Mouse (Mus musculus) embryo, embryonic 10 days (tissue): ENCODE measurements around the gene Hand2.
A peak's percentile ranks its signal among the peaks of the same experiment; 100 is the strongest.

Experiments
- DNase-seq: peaks from one replicate; pipeline ENCODE4 v3.0.0-alpha.2; 2015; ENCODE audit warnings: low spot score

Gene Hand2

DNA sequence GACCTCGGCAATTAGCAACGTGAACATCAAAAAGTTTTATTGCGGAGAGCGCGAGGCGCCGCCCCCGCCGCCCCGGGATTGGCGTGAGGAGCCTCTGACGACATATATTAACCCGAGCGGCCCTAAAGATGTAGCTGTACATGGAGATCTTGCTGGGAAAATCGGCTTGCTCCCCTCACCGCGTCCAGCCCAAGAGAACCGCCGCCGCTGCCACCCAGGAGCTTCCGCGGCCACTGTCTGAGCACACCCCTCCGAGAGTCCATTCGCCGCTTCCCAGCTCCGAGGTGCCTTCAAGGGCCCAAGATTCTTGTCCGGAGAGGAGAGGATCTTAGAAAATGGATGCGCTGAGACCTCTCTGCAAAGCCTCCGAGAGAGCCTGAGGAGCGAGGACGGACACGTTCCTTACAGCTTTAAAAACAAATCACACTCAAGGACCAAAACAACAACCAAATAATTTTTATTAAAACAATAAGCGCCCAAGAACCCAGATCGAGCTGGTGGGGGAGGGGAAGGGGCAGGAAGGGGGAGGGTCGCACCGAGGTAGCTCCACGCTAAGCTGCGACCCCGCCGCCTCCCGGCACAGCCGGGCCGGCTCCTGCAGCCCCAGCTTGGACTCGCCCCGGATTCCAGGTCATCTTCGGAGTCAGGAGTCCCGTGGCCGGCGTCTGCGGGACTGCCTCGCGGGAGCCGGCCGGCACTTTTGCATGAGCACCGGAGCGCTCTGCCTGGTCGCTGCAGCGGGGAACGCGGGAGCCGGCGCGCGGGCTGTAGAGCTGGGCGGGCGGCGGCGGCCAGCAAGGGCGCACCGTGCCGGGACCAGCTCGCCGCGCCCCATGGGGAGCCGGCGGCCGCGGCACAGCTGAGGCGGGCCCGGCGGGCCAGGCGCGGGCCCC lies at the start of gene Hand2:
Gene Hand2 (plus strand): TSS at position 133 of the 893 bp plus-strand sequence.
- peak; percentile 71 for DNase-seq

DNA sequence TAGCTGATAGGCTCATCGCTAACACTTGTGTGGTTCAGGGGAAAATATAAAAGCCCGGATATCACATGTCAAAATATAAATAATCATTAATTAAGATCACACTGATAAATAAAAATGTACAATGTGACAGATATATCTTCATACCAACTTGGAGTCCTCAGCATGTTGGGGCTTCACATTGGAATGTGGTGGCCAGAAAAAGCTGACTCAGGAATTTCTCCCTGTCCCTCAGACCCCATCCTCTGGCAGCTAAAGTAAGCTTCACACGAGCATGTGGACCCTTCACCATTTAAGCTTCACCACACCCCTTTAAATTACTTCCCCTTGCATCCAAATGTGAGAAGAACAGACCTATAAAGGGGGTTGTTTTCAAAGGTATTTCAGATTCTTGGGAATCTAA lies 47.7 kb upstream of the Hand2 start:
- DNase-seq: no peak

DNA sequence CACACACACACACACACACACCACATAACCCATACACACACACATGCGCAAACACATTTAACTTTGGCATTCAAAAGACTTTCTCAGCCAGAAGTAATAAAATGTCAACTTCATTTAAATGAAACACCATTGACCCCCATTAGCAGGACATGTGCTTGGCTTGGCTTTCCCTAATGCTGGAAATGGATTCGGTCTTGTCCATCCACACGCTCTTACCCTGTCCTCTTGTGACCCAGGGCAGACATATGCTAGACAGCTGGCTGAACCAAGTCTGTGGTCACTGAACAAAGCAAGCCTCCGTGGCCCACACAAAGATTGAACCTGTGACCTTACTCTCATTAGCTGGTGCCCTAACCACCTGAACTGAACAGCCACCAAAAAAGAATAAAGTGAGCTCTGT lies 27.3 kb upstream of the Hand2 start:
- DNase-seq: peak; percentile 43

- DNase-seq: no peak
Measured at GRCm38 (mm10) chr8:57303513-57303912, 17.3 kb upstream of the Hand2 start.

DNA sequence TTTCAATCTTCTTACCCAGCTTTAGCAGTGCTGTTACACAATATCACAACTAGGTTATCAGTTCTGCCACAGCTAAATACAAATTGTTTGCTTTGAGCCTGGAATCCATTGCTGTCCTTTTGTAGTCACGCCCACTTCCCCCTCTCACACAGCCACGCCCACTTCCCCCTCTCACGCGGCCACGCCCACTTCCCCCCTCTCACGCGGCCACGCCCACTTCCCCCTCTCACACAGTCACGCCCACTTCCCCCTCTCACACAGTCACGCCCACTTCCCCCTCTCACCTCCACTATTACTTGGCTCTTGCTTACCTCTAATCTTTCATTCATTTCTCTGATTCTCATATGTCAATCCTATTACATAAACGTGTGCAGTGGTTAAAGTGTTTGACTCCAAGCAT lies 15.8 kb upstream of the Hand2 start:
- DNase-seq: no peak

DNA sequence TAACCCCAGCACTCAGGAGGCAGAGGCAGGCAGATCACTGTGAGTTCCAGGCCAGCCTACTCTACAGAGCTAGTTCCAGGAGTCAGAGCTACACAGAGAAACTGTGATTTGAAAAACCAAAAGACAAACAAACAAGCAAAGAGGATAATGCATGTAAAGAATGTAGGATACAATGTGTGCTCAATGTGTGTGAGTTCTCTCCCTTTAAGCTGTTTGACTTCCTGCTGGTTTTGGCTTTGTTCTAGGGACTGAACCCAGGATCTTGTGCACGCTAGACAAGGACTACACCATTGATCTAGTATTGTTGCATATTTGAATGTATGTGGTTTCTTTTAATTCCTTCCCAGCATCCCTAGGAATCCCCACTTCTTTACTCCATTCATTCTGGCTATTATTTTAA lies 14.3 kb upstream of the Hand2 start:
- no peak for DNase-seq

DNA sequence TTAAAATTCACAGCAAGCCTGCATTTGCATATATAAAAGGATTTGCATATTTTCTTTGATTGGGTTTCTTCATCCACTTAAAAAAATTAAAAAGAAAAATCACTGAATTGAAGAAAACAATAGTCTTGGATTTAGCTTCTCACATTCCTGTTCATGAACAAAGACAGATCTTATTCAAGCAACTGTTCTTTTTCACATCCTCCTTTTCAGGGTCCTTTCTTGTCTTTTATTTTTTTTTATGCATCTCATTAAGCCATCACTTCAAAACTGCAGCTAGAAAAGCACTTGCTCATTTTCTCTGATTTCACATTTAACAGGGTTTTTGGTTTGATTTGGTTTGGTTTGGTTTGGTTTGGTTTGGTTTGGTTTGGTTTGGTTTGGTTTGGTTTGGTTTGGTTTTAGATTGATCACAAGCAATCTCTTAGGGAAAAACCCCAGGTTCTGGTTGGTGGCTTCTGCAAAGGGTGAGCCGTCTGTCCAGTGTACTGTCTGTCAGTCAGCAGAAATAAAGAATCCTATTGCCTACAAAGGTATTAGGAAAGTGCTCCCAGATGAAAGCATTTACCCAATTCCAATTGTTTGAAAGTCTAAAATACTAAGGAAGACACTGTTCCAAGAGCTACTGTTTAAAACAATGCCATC lies 10.8 kb upstream of the Hand2 start:
- no peak for DNase-seq

DNA sequence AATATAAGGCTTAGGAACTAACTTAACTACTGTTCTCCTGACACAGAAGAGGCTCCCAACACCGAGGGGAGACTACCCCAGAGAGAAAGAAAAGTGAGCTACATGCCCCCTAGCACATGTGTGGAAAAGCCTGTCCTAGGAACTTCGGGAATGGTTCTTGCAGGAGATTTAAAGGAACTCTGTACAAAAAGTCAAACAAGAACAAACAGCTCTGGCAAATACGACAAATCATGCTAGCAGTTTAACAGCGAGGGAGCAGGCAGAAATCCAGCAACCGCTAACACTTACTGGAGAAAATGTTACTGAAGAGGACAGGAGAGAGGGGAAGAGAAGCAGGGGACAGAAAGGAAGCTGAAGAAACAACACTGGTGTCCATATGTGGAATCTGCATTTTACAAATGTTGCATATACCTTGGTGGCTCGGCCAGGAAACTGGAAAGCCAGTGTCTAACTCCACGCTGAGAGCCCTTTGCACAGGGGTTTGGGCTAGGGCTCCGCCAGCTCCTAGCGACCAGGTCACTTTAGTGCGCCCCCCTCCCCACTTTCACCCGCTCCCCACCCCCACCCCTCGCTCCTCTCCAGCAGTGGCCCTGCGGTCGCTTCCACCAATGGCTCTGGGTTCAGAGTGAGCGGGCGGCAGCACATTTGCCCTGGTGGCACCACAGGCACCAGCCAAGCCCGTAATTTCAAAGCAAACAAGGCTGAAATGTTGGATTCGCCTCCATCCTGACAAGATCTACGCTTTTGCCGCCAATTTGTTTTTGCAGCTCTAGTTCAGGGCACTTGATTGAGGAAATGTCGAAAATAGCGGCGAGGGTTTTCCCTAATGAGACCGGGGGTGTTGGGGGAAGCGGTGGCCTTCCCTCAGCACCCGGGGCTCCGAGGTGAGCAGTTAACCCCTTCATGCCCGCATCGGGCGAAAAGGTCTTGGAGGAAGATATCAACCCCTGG lies 8.5 kb upstream of the Hand2 start:
- DNase-seq: peak; percentile 65

- no peak for DNase-seq
Measured at GRCm38 (mm10) chr8:57313583-57313982, 7.2 kb upstream of the Hand2 start.

DNA sequence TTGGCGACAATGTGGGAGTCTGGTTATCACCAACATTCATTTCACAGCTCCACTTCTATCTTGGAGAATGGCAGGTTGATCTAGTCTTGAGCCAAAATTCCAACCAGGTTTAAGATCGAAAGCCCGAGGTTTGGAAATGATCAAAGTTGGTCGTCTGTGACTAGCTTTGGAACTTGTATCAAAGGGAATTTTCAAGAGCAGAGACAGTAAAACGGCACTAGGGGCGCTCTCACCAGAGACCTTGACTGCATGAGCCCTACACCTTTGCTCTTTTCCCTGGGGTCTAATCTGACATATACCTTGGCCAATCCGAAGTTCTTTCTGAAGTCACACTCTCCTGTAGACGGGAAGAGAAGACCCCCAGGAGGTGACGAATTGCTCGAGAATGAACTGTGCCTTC lies 6.6 kb upstream of the Hand2 start:
- DNase-seq: peak; percentile 77

DNA sequence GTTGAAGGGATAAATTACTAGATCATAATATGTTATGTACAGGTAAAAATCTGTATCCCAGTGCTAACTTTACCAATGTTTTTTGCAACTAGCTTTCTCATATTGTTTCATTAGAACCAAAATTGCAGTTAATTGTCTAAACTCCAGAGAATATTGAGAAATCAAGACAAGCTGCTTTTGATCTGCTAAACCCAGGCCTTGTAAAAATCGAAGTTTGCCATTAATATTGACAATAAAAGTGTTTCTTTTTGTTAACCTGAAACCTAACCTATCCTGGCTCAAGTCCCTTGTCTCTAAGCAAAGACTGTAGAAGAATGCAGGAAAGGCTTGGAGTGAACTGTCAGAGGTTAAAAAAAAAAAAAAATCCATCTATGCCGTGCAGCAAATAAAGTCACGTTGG lies 5.3 kb upstream of the Hand2 start:
- no peak for DNase-seq

- DNase-seq: no peak
Measured at GRCm38 (mm10) chr8:57317107-57317506, 3.7 kb upstream of the Hand2 start.

DNA sequence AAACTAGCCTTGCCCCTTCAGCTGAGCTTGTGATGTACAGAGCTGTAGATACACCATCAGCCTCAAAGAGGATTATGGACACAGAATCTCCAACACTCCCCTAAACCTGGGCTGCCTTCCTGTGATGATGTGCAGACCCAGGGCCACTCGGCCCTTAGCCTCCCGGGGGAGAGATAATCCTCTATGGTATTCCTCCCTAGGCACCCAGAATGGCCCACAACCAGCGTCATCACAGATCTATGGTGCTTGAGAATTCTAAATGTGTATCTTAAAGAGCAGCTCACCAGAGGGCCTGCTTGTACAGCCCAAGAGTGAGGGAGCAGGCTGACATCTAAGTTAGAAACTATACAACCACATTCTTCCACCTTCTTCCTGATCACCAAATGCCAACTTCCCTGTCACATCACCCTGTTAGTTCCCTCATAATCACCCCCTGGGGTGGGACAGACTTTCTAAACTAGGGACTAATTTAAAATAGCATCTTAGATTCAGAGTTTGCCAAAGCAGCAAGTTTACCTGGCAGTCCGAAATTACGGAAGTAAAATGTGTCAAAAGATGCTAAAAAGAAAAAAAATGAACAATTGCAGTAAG lies 2.8 kb upstream of the Hand2 start:
- no peak for DNase-seq

- DNase-seq: peak; percentile 40
Measured at GRCm38 (mm10) chr8:57319092-57319980, 1.4 kb upstream of the Hand2 start.

DNA sequence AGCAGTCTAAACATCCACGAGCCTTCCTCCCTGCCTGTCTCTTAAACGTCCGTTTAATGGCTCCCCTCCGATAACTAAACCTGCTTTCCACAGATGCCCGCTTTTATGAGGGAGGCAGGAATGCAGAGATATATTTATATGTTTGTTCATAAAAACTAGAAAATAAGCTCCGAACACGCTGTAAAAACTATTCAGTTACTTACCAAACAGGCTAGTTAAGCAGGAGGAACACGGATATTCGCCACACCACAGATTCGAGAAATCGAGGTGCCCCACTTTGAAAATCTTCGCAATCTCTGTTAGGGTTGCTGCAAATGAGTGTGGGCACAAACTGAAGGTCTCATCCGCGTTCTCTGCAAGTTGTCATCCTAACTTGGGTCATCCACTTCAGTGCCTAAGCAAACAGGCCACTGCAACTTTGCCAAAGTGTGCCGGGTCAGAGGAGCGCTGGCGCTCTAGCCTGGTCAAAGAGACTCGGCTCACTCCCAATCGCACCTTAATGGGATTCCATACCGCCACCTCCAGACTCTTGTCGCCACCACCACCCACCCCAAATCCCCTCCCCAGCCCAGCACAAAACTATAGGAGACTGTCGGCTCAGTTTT lies 700 bp upstream of the Hand2 start:
- DNase-seq: peak; percentile 41

GRCm38 (mm10) chr8:57321898-57322895 lies 1.4 kb downstream of the Hand2 start:
- peak; percentile 63 for DNase-seq

DNA sequence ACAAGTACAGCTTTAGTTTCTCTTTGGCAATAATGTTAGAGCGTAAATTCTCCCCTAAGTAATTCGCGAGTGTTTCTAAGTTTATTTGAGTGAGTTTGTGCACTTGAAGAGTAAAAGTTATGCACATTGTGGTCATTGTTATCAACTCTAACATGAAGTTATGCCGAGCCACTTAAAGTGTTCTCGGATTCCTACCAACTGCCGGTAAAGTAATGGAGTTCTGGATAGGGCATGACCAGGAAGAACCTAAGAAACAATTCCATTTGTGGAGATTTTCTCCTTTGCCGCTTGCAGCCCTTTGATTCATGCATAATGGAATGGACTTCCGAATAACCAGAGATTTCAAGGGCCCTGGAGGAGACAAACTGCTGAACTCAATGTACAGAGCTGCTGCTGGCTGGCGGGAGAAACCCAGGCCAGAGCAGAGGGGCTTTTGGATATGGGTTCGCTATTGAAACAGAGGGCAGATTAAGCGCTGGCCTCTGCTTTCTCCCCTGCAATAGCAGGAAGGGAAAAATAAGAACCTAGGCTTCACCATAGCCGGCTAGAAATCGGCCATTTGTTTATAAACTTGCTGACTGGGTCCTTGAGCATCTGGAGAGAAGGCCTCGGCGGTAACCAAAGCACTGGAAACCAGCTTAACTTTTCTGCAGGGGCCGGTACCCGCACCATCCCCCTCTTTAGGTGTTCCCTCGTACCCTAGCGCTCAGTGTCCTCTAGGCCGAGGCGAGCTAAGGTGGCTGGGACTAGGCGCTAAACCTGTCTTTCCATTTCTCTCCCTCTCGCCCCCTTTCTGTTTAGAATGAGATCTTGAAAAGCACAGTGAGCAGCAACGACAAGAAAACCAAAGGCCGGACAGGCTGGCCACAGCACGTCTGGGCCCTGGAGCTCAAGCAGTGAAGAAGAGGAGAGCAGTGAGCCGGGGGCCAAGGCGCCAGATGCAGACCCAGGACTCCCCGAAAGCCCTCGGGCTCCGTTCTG lies 2.5 kb downstream of the Hand2 start:
- DNase-seq: peak; percentile 42

- DNase-seq: no peak
Measured at GRCm38 (mm10) chr8:57324091-57324490, 3.3 kb downstream of the Hand2 start.
